Mouse (Mus musculus) liver, embryonic 14.5 days (tissue): Measurements from ENCODE around the gene Ly6g. TPM values are rescaled to one million over a fixed set of nuclear protein-coding genes. Genes with fewer than 3 reads are reported as not detected.
"Not testable (repeated sequence)": the region's sequence is repeated elsewhere in the genome, so short reads cannot be mapped to it uniquely, and the experiment has no call there.

Experiments
- ATAC-seq: fragments of 200-750 bp; cut with Nextera tagmentation; 2 replicates; pipeline ENCODE4 v1.8.0; 2017; ENCODE audit warnings: moderate number of reproducible peaks, mild to moderate bottlenecking, moderate library complexity; ENCODE audit not compliant: insufficient read depth
- DNase-seq, 3 experiments: peaks; one replicate each; pipeline ENCODE4 v3.0.0-alpha.2; 2012 to 2013; ENCODE audit warnings: low read depth in 3 of 3, low spot score in 3 of 3
- H3K27ac ChIP-seq: fragments of 300-500 bp; sonication (generic); 2 replicates; pipeline ENCODE4 v1.5.1; 2014; ENCODE audit warnings: moderate library complexity, mild to moderate bottlenecking, control low read depth, inconsistent platforms
- H3K27me3 ChIP-seq: fragments of 300-500 bp; sonication (generic); 2 replicates; pipeline ENCODE4 v1.6.1; 2014; ENCODE audit warnings: mild to moderate bottlenecking, low read length, moderate library complexity; ENCODE audit not compliant: control insufficient read depth, insufficient read depth
- H3K36me3 ChIP-seq: fragments of 300-500 bp; sonication (generic); replicated peaks from 2 replicates; pipeline ENCODE4 v1.6.1; 2014; ENCODE audit warnings: low read depth; ENCODE audit not compliant: control insufficient read depth, insufficient read depth
- H3K4me1 ChIP-seq, 2 experiments: fragments of 200-500 bp in 1 of 2; fragments of 300-500 bp in 1 of 2; sonication (generic) in 1 of 2; replicated peaks; 2 replicates each; pipeline ENCODE4 v1.6.1; 2012 to 2014; ENCODE audit warnings: antibody characterized with exemption in 1 of 2, inconsistent platforms in 1 of 2, low read length in 1 of 2; ENCODE audit not compliant: control insufficient read depth in 2 of 2, insufficient read depth in 2 of 2
- H3K4me2 ChIP-seq: fragments of 300-500 bp; sonication (generic); 2 replicates; pipeline ENCODE4 v1.6.1; 2014; ENCODE audit warnings: low read depth, mild to moderate bottlenecking, control low read depth, moderate library complexity
- H3K4me3 ChIP-seq, 2 experiments: fragments of 200-500 bp in 1 of 2; fragments of 300-500 bp in 1 of 2; sonication (generic) in 1 of 2; 2 replicates each; pipeline ENCODE4 v1.5.1; 2012 to 2014; ENCODE audit warnings: low read depth in 2 of 2, low read length in 2 of 2, mild to moderate bottlenecking in 2 of 2, control low read depth in 1 of 2, inconsistent platforms in 1 of 2, moderate library complexity in 1 of 2; ENCODE audit not compliant: insufficient read depth in 1 of 2
- H3K9ac ChIP-seq: fragments of 300-500 bp; sonication (generic); replicated peaks from 2 replicates; pipeline ENCODE4 v1.6.1; 2014; ENCODE audit warnings: mild to moderate bottlenecking, control low read depth, moderate library complexity
- H3K9me3 ChIP-seq: fragments of 300-500 bp; sonication (generic); 2 replicates; pipeline ENCODE4 v1.6.1; 2016; ENCODE audit warnings: low read length, mixed read lengths; ENCODE audit not compliant: control insufficient read depth
- CTCF ChIP-seq: IDR thresholded peaks from 2 replicates; pipeline ENCODE4 v1.5.1; 2016; ENCODE audit warnings: antibody characterized with exemption, low read depth, control low read depth
- EP300 ChIP-seq: IDR thresholded peaks from 2 replicates; pipeline ENCODE4 v1.6.1; 2016; ENCODE audit warnings: antibody characterized with exemption, low read depth
- WGBS: fragments of 180-500 bp; shearing (Covaris S2); extraction: QIAGEN DNeasy Blood & Tissue Kit; methylation state at CpG from one replicate; pipeline ENCODE4 v1.1.7; 2014; ENCODE audit not compliant: insufficient replicate concordance; 5-methylcytosine and 5-hydroxymethylcytosine counted together
- polyA plus RNA-seq, 2 experiments: library from polyadenylated mRNA; depleted of rRNA in 1 of 2; stranded (reverse) in 1 of 2; unstranded in 1 of 2; fragments of >200 nt; fragmentation: Nextera tagmentation in 1 of 2; extraction: Ambion mirVana in 1 of 2; gene quantifications; 2 replicates each; pipeline versions ENCODE4 v1.2.1 to v1.2.3; 2012 to 2014

Ly6g gene
- polyA plus RNA-seq (2012; rRNA removed) (0.30 and 0.51 TPM in 2 replicates), polyA plus RNA-seq (2014; fragmentation: Nextera tagmentation; extraction: Ambion mirVana) (0.74 and 0.86 TPM in 2 replicates)

GRCm38 (mm10) chr15:75154940-75155339, at the start of gene Ly6g:
TSS of gene Ly6g (plus strand) at chr15:75155240.
- 90% methylated on average over 1 of the region's 1 CpGs for WGBS
- H3K4me1 ChIP-seq: no peaks in the 10 kb centered on the region

GRCm38 (mm10) chr15:75110424-75110823, 44.6 kb upstream of the Ly6g start:
- not testable (repeated sequence) for ATAC-seq, H3K4me1 ChIP-seq, H3K27ac ChIP-seq, H3K4me2 ChIP-seq, DNase-seq, H3K4me3 ChIP-seq, H3K36me3 ChIP-seq, H3K27me3 ChIP-seq, H3K9ac ChIP-seq, H3K9me3 ChIP-seq
- WGBS: 40% methylated on average over 2 of the region's 5 CpGs

More at GRCm38 (mm10) chr15:75154940-75155339, at the start of gene Ly6g:
- Histone ChIP-seq H3K4me2 (no peak within 1 kb of the TSS), H3K36me3 (no peaks in the 10 kb centered on the region), H3K4me3 (no peak within 1 kb of the TSS), H3K9me3 (no peaks in the 10 kb centered on the region), H3K27me3 (no peaks in the 10 kb centered on the region), H3K27ac (no peak within 1 kb of the TSS), H3K9ac (no peak within 1 kb of the TSS)
- ATAC-seq (no peak), DNase-seq (no peak)
- no peak for TF ChIP-seq CTCF
- no peak for TF ChIP-seq EP300

- not testable (repeated sequence) for ATAC-seq, H3K9ac ChIP-seq, H3K36me3 ChIP-seq, H3K9me3 ChIP-seq, H3K4me2 ChIP-seq, H3K27ac ChIP-seq, H3K4me1 ChIP-seq, DNase-seq, H3K27me3 ChIP-seq, H3K4me3 ChIP-seq
- 0% methylated on average over 1 of the region's 1 CpGs for WGBS
Measured at GRCm38 (mm10) chr15:75111861-75112630, 43.0 kb upstream of the Ly6g start, which contains the start of gene Ly6c2. TSS of gene Ly6c2 (minus strand) at chr15:75111970.

DNA sequence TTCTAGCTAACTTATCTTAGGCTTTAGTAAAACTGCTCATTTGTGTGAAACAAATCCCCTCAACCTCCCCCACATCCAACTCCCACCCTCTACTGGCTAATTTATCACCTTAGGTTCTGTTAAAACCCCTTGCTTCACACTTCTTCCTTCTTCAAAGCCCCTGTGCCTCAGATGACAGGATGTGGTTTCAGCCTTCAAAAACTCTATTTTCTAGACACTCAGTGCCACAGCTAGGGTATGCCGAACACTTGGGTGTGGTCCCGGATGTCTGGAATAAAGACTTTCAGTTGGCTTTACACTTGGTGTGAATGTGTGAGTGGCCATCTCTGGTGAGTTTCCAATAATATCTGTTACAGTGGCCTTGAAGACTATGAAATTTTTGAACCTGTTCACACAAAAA, 38.5 kb upstream of the Ly6g start:
- Histone ChIP-seq H3K27me3 (no peaks in the 10 kb centered on the region), H3K4me1 (no peaks in the 10 kb centered on the region), H3K4me2 (no peak overlapping the region), H3K4me3 (no peak overlapping the region), H3K9ac (no peak overlapping the region), H3K36me3 (no peaks in the 10 kb centered on the region), H3K9me3 (no peaks in the 10 kb centered on the region), H3K27ac (no peak overlapping the region)
- DNase-seq: no peak
- 44% methylated on average over 2 of the region's 2 CpGs for WGBS
- TF ChIP-seq EP300: no peak
- TF ChIP-seq CTCF: no peak
- ATAC-seq: no peak

DNA sequence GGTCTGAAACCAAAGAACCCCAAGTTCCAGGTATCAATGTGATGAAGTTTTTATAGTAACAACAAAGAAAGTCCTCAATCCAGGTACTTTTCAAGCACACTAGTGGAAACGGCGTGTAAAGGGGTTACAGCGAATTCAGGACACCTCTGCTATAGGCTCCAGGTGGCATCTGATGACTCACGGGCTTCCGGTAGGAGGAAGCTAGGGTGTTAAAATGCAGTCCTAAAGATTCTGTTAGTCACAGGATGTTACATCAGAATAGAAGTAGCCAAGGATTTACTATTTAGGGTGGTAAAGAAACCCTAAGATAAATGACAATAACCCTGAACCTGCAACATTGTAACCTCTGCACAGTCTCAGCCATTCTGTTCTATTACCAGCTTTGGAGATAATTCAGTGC, 37.6 kb upstream of the Ly6g start:
- not testable (repeated sequence) for H3K27ac ChIP-seq, H3K36me3 ChIP-seq, H3K27me3 ChIP-seq, H3K9ac ChIP-seq, H3K9me3 ChIP-seq, ATAC-seq, H3K4me3 ChIP-seq, H3K4me2 ChIP-seq, DNase-seq, H3K4me1 ChIP-seq
- WGBS: 68% methylated on average over 5 of the region's 5 CpGs
